Mouse (Mus musculus) brain, embryonic 14.5 days (tissue): ENCODE data around the gene Igf1r.

ENCODE experiments used
- CTCF ChIP-seq: fragments of 200-500 bp; IDR thresholded peaks from 2 replicates; pipeline ENCODE4 v1.5.1; 2012; ENCODE audit warnings: inconsistent platforms, mild to moderate bottlenecking, moderate library complexity, borderline replicate concordance; ENCODE audit not compliant: insufficient read depth, insufficient read length; ENCODE audit errors: extremely low read depth
- POLR2A ChIP-seq: fragments of 200-500 bp; IDR thresholded peaks from 2 replicates; pipeline ENCODE4 v1.6.1; 2012; ENCODE audit warnings: mild to moderate bottlenecking, inconsistent platforms, borderline replicate concordance; ENCODE audit not compliant: poor library complexity, insufficient read depth, insufficient read length, severe bottlenecking; ENCODE audit errors: extremely low read depth

- TF ChIP-seq CTCF (no peak), POLR2A (no peak)
Measured at GRCm38 (mm10) chr7:68179672-68180071, 227.0 kb downstream of the Igf1r start.
